Mouse (Mus musculus) cerebellum, adult 9-11 months (tissue): ENCODE measurements at regions not wholly inside any gene's neighbourhood (a gene's known extent, or its start where the extent isn't known, plus 50 kb on each side); places are given as distances from the start of the nearest gene placed in this dataset.

Source experiments
- DNase-seq: peaks from one replicate; pipeline ENCODE4 v3.0.0; 2022

DNA sequence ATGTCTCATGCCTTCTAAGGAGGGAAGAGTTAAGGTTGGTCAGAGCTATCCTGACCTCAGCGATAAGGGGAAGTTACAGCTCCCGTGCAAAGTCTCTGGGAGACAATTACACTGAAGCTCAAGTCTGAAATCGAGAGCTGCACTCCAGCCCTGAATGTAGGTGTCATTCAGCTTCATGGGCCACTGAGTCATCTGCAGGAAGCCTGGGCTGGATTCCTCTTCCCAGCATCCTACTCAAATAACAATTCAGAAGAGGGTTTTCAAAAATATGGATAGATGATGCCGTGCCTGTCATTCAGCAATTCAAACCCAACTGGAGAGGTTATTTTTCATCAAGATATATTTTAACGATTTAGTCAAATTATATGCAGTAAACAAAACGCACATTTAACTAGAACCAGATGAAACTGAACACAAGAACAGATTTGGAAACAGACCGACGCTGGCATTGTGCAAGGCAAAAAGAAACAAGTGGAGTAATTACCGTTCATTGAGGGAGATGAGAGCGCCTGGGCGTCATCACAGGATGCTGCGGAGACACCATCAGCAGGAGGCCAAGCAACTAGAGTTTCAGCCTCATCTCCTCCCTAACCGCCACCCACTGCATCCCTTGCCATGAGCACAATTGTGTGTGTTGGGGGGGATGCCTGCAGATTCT is 57.8 kb upstream of the Cfap46 start:
- no peak for DNase-seq

GRCm38 (mm10) chr7:139746803-139747202 is 63.2 kb upstream of the Cfap46 start:
- DNase-seq: no peak

- no peak for DNase-seq
Measured at GRCm38 (mm10) chr7:139747290-139748067, 63.9 kb upstream of the Cfap46 start.

- DNase-seq: no peak
Measured at GRCm38 (mm10) chr7:139755004-139755403, 71.4 kb upstream of the Cfap46 start.

GRCm38 (mm10) chr7:139762522-139762921 is 71.5 kb upstream of the Adgra1 start:
- DNase-seq: no peak

DNA sequence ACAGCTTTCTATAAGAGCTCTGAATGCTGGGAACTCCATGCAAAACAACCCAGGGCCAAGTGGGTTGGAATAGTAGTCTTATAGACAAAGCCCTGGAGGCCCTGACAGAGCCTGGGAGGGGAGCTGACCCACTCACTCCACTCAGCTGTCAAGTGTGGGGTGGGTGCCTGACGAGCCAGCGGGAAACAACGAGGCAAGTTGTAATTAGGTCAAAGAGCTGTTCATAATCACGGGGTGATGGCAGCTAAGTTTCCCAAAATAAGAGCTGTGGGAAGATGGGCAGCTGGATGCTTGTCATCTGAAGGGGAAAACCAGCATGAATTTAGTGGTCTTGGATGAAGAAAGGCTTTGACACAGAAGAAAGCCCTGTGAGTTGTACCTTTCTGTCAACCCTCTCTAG is 70.7 kb upstream of the Adgra1 start:
- DNase-seq: no peak

- DNase-seq: no peak
Measured at GRCm38 (mm10) chr7:139766296-139766695, 67.7 kb upstream of the Adgra1 start.

DNA sequence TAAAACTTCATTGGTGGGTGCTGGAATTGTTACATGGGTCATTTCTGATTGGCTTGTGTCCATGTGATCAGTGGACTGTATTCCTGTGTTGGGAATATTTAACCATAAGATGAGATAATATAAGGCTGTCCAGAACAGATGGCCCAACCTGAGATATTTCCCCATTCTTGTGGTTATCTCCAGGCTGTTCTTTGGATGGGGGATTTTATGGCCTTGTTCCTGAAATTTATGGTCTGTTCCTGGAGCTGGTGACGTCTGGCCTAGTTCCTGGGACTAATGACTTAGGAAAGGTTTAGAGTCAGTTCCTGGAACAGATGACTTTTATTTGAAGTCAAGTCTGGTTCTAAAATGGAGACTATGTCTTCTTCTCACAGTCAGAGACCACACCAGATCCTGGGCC is 64.8 kb upstream of the Adgra1 start:
- no peak for DNase-seq

DNA sequence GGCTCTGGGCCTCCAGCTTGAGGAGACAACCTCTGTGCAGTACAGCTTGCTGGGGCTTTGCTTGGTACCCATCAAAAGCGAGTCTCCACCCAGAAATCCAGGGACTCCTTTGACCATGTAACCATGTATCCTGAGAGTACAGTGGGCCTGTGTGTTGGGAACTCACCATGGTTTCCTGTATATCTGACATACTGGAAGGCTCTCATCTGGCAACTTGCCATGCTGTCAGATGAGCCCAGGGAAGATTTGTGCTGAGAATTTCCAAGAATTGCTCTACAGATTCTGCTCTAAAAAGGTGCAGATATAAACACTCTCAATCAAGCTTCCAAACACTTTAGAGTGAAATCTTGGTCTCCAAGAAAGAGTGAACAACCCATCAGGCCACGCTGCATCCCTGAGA is 56.7 kb upstream of the Adgra1 start:
- no peak for DNase-seq

- peak; percentile 11 for DNase-seq
Measured at GRCm38 (mm10) chr7:139779876-139780275, 54.1 kb upstream of the Adgra1 start.

- DNase-seq: no peak
Measured at GRCm38 (mm10) chr7:139781513-139781912, 52.5 kb upstream of the Adgra1 start.
